Mouse (Mus musculus) embryo, embryonic 10.5 days (tissue): ENCODE measurements around the gene Zfp697.
"Not testable (repeated sequence)": the region's sequence is repeated elsewhere in the genome, so short reads cannot be mapped to it uniquely, and the experiment has no call there.

Experiments used
- DNase-seq: peaks from one replicate; pipeline ENCODE4 v3.0.0-alpha.2; 2015; ENCODE audit warnings: low spot score

Gene Zfp697

DNA sequence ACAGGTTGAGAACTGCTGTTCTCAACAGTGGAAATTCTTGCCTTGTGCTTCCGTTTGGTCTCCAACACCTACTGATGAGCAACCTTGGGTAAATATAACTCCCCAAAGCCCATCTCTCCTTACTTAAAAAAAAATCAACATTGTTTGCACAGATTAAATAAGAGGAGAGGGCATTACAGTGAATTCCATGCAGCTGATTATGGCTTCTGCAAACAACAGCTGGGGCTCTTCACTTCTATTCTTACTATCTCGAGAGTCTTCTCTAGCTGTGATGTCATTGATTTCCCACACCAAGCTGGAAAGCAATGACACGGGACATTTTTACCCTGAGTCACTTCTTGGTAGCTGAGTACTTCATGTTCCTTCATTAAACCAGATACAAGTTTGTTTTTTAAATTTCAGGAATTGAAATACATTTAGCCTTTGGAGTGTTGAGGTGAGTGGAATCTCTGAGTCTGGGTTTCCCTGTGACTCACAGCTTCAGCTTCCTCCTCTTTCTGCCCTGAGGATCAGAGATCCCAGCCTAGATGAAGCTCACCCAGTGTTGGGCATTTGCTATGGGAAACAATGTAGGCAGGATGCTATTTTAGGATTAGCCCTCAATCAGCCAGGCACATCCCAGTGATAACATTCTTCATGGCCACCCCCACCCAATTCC lies 8.1 kb upstream of the Zfp697 start:
- DNase-seq: no peak

DNA sequence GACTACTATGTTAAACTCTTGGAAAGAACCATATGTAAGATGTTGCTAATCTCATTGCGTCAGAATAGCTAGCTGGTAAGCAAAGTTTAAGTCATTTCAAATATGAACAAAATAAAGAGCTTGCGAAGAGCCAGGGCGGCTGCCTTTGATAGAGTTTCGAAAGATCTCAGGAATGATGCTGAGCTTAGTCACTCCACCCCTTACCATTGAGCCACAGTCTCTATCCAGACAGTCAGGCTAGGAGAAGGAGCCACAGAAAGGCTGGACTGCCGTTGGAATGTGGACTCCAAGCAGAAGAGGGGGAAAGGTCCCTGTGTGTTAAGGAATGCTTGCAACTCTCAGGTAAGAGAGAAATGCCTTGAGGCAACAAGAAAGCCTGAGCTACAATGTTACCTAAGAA lies 7.3 kb upstream of the Zfp697 start:
- DNase-seq: no peak

DNA sequence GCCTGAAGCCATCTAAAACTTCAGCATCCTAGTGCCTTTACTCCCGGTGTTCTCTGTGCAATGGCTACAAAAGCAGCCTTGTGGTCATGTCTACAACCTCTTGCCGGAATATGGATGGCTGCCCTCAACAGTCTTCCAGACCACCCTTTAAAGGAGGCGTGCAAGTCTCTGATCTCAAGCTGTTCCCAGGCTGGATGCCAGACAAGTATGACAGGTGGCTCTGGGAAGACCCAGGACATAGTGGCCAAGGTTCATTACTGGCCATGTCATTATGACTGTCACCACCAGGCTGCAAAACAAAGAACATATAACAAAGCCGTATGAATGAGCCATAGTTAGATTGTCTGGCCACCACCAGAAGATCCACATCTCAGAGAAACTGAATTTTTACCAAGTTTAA lies 4.0 kb upstream of the Zfp697 start:
- DNase-seq: no peak

DNA sequence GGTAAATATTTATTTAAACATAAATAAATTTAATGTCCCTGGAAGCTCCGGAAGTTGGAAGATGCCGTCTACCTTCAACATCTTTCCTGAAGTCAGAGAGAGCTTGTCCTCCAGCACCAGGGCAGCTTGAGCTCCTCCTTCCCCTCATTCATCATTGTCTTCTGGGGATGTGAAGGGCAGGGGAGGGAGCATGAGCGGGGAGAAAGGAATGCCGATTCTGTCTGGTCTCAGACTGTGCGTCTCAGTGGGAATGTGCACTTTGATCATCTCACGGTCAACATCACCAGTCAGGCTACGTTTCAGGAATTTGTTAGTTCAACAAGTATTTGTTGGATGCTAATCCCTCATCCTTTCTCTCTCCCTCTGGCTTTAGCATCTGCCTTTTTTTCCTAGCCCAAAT lies 3.0 kb upstream of the Zfp697 start:
- DNase-seq: peak; percentile 60

DNA sequence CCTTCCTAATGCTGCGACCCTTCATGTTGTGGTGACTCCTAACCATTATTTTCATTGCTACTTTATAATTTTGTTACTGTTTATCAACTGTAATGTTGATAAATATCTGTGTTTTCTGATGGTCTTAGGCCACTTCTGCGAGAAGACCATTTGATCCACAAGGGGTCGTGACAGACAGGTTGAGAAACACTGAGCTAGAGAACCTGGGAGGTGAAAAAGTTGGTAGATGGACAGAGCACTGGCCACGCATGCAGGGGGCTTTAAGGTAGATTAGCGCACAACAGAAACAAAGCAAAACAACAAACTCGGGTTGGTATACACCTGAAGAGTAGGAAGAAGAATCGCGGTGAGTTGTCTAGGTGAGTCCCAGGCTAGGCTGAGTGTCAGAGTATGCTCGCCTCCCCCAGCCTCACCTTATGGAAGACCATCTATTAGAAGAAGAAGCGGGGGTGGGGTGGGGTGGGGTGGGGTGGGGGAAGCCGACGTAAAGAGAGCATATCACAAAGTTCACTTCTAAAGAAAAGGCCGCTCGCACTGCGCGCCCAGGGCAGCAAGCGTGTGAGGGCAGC lies 500 bp upstream of the Zfp697 start:
- DNase-seq: peak; percentile 62

DNA sequence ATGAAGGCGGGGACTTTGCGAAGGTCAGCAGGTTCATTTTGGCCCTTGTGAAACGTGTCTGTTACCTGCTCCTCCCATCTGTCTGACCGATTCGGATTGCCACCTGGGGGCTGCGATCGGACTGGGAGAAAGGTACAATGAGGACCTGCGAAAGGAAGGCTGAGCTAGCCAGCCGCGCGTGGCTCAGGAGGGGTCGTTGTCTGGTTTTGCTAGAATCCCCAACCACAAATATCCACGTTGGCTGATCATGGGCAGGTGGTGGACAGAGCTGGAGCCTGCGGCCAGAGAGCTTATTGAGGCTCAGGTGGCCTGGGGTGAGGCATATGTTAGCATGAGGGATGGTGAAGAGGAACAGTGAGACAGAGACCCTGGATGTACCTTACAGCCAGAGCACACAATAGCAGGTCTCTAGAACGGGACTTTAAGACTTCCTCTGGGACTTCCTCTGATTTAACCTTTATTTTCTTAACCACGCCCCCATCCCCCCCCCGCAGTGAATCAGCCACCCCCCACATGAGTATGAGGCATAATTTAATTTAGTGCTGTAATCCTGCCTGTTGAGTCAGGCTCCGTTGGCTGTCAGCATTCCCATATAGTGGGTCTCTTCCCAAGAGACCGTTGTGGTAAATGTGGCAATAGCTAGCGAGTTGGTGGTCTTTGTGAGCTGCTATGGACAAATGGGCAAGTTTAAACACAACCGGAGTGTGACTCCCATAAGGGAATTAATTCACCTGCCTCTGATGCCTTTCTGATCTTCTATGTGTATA lies 946 bp downstream of the Zfp697 start:
- DNase-seq: no peak

DNA sequence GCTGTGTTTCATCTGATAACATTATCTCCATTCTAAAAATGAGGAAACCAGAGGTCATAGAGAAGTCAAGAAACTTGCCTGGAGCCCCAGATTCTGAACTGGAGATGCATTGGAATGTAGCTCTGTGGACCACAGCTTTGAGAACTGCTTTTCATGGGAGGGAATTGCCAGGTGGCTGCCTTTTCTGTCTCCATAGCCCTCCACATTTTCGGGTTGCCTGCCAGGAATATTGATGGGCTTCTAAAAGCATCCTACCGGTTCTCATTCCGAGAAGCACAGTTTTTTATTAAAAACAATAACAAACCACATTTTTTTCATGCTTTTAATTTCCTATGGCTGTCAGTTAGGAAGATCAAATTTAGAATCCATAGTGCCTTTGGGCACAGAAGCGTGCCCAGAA lies 4.8 kb downstream of the Zfp697 start:
- DNase-seq: no peak

DNA sequence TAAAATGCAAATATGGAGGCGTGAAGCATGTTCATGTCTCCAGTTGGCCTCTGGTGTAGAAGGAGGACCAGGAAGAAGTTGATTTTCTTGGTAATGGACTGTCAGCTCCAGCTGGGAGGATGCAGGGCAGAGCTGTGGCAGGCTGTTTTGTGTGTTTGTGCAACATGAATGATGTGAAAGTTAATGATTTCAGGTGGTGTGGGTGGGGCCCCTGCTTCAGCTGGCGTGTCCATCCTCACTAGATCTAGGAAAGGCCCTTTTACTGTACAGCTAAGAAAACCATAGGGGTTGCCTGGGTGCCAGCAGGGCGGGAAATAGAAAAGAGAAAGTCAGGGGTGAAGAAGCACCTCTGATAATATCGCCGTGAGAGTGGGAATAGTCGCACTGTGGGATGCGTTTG lies 5.5 kb downstream of the Zfp697 start:
- DNase-seq: no peak

DNA sequence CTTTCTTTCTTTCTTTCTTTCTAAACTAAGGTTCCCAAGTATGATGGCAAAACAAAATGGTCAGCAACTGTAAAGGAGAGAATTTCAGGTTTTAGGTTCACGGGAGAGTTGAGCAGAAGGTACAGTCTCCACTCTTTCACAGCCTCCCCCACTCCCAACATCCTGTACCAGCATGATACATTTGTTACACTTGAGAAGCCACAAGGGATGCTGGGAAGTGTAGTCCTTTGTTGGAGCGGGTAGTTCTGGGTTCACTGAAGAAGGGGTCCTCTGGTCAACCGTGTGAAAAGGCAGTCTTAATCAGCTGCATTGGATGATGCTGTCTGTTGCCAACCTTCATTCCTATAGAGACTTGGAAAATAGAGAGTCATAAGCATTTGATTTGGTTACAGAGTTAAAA lies 7.0 kb downstream of the Zfp697 start:
- DNase-seq: peak; percentile 25

DNA sequence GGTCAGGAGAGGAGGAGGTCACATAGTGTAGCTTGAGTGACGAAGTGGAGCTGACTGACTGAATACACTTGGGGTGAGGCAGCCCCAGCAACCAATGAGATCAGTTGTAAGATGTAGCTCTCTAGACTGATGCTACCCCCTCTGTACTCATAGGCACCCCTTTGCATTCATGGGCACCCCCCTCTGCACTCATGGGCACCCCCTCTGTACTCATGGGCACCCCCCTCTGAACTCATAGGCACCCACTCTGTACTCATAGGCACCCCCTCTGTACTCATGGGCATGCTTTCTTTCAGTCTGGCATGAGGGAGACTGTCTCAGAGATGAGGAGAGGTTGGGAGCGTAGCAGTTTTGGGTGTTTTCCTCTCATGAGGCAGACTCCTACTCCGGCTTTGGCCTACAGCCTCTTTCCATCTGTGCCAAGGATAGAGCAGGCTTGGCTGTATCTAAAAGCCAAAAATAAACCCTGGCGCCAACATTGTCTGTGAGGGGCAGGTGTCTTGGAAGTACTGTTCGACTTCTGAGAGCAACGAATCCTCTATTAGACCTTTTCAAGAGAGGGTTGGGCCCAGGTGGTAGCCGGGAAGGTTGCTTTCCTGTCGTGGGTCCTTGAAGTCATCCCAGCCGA lies 22.1 kb downstream of the Zfp697 start:
- not testable (repeated sequence) for DNase-seq

DNA sequence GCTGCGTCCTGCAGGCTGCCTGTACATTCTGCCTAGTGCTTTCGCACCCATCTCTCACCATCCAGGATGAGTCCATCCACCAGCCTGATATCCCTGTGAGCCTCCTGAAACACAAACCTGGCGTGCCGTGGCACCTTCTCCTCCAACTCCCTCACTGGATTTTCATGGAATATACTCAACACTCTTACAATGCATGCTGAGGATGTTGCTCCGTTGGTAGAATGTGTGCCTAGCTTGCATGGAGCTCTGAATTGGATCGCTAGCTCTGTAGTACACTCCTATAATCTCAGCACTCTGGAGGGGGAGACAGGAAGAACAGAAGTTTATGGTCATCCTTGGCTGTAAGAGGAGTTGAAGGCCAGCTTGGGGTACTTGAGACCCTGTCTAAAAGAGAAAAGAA lies 23.6 kb downstream of the Zfp697 start:
- DNase-seq: not testable (repeated sequence)

DNA sequence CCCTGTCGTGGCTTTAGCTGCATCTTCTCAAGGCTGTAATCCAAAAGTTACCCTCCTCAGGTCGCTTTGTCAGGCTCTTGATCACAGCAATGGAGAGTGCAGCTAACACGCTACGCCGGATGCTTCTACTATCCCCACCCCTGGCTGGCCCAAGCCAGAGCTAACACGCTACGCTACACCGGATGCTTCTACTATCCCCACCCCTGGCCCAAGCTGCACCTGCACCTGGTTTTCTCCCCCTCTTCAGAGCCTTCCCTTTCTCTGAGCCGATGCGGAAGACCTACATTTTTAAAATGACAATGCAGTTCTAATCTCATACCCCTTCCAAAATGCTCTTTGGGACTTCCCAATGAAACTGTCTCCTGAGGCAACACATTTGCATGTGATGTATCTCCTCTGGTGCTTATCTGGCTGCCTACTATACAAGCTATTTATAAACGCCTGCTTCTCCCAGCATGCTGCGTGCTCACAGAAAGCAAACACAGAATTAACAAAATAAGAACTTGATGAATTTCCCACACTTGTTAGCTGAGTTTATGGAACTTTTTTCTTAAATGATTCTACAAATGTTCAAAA lies 24.4 kb downstream of the Zfp697 start:
- DNase-seq: not testable (repeated sequence)

DNA sequence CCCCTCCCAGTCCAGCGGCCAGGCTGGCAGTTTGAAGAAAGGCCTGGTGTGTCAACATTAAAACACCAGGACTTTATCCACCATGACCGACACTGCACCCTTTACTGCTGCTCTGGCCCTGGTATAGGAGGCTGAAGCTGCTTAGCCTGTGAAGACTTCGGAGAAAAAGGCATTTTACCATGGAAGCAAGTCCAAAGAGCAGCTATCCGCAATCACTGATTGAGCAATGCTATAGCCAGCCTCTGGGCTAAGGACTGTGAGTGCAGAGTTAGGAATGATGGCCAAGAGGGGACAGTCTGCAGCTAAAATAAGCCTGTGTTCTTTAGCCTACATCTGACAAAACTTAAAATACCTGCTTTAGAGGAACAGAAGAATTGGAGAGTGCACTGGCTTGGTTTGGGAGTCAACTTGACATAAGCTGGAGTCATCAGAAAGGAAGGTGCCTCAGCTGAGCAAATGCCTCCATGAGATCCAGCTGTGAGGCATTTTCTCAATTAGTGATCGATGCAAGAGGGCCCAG lies 25.1 kb downstream of the Zfp697 start:
- DNase-seq: not testable (repeated sequence)

DNA sequence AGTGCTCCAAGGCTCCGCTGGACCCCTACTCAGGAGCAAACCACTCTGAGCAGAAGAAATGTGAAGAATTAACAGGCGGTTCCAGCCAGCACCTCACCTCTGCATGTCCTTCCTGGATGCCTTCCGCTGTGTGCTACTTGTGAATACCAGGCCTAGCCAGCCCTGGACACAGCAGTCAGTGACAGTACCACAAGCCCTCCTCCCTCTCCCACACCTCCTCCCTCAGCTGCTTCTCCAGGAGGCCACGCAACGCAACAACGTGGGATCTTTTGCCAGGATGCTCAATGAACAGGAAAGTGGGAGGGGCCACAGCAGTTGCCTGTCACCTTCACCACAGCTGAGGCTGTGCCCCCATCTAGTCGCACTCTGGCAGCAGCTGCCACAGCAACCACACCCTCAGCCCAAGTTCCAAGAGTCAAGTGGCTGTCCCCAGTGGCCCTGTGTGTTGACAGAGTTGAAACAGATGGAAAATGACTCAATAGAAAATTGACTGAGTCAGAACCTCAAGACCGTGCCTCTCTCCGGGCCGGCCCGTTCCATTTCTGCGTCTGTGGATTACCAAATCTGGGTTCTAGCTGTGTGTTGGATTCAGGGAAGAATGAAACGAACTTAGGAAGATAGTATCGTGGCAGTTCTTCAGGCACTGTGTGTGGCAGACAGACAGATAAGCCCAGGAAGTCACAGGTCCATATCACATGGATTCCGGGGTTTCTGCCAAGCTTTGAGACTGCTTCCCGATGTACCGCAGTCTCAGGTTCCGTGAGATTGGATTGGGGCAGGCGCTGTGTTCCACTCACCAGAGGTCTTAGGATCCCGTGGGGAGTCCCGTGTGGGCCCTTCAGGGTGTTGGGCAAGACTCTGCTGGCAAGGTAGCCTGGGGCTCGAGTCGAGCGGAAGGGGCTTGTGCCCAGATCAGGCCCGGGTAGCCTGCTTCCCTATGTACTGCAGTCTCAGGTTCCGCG lies 28.6 kb downstream of the Zfp697 start:
- not testable (repeated sequence) for DNase-seq

DNA sequence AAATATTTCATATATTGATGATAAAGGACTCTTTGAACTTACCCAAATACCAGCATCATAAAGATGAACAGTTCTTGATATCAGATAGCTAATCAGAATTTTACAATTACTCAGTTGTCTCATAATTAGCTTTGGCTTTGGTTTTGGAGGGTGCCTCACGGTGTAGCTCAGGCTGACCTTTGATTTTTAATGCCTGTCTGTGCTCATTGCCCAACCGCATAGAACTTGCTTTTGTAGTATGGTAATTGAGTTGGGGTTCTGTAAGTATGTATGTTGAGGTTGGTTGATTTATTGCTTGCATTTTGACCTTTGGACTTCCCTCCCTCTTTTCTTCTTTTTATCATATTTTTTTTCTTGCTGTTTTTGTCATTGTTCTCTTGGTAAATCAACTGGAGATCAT lies 31.5 kb downstream of the Zfp697 start:
- no peak for DNase-seq

DNA sequence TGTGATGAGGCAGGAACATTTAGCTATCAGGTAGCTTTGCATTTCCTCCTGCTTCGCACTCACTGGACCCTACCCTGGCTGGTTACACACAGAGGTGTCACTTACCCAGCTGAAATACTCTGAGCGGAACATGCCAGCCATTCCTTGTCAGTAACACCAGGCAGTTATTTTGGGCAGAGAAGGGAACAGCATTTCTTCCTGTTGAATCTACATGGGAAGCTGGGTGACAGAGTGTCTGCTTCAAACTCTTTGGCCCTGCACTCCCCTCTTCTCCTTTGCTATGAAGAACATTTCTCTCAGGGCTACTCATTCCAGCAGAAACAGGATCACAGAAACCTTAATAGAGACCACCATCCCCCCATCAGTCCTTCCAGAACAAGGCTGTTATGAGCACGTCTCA lies 32.0 kb downstream of the Zfp697 start:
- DNase-seq: no peak

DNA sequence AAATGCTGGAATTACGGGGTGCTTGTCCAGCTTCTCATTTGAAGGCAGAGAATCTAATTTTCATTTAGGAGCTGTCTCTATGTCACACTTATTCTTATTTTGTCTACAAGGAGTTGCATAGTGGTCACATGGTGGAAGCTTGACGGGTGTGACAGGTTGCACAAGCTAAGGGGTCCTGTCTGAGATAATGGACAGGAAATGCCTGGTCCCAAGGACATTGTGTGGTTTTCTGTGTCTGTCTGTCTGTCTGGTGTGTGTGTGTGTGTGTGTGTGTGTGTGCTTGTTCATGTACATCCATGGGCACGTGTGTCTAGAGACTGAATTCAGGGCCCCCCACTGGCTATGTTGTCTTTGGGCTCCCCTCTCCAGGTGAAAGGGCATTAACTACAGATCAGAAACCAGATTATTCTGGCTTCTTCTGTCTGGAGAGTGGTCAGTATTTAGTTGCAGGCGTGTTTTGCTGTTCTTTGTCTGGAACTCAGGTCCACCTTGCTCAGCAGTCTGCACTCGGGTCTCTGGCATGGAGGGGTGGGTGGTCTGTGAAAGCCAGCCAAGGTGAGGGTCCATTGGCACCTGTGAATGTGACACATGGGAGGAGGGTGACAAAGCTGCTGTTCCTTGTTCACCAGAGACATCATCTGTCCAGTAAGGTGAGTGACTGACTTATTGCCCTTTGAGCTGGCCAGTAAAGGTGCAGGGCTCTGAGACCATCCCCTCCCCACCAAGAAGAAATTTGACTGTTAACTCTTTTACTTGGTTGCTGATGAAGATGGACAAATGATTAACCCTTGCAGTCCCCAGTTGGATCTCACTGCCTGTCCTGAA lies 34.4 kb downstream of the Zfp697 start:
- no peak for DNase-seq

DNA sequence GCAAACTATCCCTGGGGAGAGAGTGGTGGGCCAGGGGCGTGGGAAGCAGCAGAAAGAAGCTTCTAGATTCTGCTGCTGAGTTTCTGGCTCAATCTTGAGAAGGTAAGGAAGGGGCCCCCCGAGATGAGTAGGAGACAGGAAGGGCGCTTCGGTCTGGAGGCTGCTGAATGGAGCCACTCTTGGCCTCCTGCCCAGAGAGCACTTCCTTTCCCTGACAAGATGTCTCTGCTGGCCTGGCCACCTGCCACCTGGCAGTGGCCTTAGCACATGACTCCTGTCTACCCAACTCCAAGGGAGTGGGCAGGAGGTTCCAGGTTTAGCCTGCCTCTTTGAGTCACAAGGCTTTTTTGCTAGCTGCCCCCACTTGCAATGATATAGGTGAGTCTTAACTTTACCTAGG lies 35.1 kb downstream of the Zfp697 start:
- no peak for DNase-seq

DNA sequence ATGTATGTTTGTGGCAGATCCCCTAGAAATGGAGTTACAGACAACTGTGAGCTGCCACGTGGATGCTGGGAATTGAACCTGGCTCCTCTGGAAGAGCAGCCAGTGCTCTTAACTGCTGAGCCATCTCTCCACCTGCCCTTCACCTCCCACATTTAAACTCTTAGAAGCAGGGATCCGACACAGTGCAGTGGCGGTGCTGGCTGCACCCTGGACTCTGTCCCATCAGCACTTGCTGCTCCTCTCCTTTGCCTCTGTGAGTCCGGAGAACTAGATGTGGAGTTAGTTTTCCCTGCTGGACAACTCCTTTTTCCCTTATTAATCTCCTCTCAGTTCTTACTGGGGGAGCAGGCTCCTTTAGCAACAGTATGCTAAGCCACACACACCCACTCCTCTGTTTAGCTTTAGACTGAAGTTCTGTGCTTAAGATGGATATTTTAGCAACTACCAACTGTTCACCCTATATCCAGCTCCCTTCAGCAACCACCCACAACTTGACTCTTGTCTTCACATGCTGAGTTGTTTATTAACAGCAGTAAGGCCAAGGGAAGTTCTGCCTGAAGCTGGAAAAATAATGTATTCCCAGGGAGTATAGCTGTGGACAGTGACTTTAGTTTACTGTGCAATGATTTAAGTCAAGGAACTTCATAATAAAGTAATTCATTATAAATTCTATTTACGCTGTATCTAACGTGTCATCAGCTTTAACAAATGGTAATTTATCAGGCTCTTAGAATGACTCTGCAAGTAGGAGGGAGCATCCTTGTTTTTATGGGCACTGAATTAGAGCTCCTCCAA lies 36.9 kb downstream of the Zfp697 start:
- no peak for DNase-seq

DNA sequence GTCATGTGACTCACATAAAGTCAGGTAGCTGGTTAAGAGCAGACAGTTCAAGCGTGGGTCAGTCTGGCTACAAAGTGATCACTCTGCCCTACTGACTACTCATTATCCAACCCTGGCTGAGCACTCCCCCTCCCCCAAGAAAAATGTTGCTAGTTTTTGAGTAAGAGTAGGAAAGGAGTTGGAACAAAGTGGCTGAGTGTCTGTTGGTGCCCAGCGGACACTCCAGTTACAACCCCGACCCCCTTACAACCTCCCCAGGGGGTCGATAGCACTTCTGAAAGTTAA lies 37.5 kb downstream of the Zfp697 start:
- DNase-seq: peak; percentile 11
